Mouse (Mus musculus): ENCODE data around the gene Eps8l3. TPM values are rescaled to one million over a fixed set of nuclear protein-coding genes. Genes with fewer than 3 reads are reported as not detected.

Eps8l3 gene
- total and polyA plus RNA-seq, 2 experiments from 2014 or later, result not detected

DNA sequence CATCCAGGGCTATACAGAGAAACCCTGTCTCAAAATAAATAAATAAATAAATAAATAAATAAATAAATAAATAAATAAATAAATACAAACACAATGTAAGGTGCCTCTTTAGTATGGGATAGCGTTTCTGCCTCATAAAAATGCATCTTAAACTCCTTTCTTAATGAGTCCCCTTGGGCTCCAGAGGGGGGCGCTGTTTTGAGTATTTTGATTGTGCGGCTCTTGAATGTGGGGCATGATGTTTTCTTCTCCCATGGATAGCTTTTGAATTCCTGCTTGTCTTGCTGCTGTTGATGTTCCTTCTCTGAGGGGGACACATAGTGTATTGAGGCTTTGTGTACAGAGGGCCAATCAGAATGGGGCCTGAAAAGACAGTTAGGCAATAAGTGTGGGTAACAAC lies 40.1 kb downstream of the Eps8l3 start:
- H3K27ac ChIP-seq (ENCODE audit: low read depth), result no peak overlapping the region
- no peak overlapping the region for H3K4me2 ChIP-seq (ENCODE audit: low read depth, low read length)
- H3K9me3 ChIP-seq (replicated peaks; ENCODE audit: control insufficient read depth, low read length), result no peaks in the 10 kb centered on the region
- ATAC-seq (ENCODE audit: insufficient read depth, low read depth) (no peak), DNase-seq (ENCODE audit: low spot score) (no peak)
- WGBS, result 84% methylated on average over 3 of the region's 3 CpGs
- H3K4me3 ChIP-seq (ENCODE audit: low read depth, low read length), result no peak overlapping the region
- no peaks in the 10 kb centered on the region for H3K4me1 ChIP-seq (ENCODE audit: control insufficient read depth, insufficient read depth)
- no peak for TF ChIP-seq EP300 (IDR thresholded peaks at IDR 0.05; ENCODE audit: low read depth)
- 0 out of 2 replicates have a peak, but pooled peaks have one; percentile 17 for TF ChIP-seq CTCF (IDR thresholded peaks at IDR 0.05; ENCODE audit: low read depth)
- no peaks in the 10 kb centered on the region for H3K36me3 ChIP-seq (replicated peaks; ENCODE audit: control insufficient read depth, insufficient read depth, low read length)
- no peaks in the 10 kb centered on the region for H3K27me3 ChIP-seq (ENCODE audit: control insufficient read depth, insufficient read depth, low read length)
- H3K9ac ChIP-seq (replicated peaks; ENCODE audit: low read depth, low read length), result no peak overlapping the region

DNA sequence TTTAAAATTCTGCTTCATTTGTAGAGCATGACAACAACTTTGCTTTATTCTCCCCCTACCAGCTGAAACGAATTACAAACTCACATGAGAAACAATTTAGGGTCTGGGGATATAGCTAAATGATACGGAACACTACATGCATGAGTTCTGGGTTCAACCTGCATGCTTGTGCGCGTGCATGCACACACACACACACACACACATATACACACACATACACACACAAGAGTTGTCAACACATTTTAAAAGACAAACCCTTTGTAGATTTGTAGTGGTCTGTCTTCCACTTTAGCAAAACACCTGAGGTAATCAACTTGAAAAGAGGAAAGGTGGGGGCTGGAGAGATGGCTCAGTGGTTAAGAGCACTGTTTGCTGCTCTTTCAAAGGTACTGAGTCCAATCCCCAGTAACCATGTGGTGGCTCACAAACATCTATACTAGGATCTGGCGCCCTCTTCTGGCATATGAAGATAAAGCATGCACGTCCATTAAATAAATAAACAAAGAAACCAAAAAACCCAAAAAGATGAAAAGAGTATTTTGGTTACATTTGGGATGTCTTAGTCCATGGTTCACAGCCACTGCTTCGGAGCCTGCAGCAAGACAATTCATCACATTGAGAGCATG lies 40.9 kb downstream of the Eps8l3 start:
- DNase-seq (ENCODE audit: low spot score), result peak; percentile 59
- Histone ChIP-seq H3K36me3 (replicated peaks; ENCODE audit: control insufficient read depth, insufficient read depth, low read length) (no peaks in the 10 kb centered on the region), H3K27ac (ENCODE audit: low read depth) (no peak overlapping the region), H3K9ac (replicated peaks; ENCODE audit: low read depth, low read length) (no peak overlapping the region), H3K4me3 (ENCODE audit: low read depth, low read length) (no peak overlapping the region), H3K27me3 (ENCODE audit: control insufficient read depth, insufficient read depth, low read length) (no peaks in the 10 kb centered on the region), H3K4me1 (ENCODE audit: control insufficient read depth, insufficient read depth) (no peaks in the 10 kb centered on the region), H3K9me3 (replicated peaks; ENCODE audit: control insufficient read depth, low read length) (no peaks in the 10 kb centered on the region), H3K4me2 (ENCODE audit: low read depth, low read length) (no peak overlapping the region)
- no peak for TF ChIP-seq EP300 (IDR thresholded peaks at IDR 0.05; ENCODE audit: low read depth)
- peak; percentile 80 for TF ChIP-seq CTCF (IDR thresholded peaks at IDR 0.05; ENCODE audit: low read depth)
- ATAC-seq (ENCODE audit: insufficient read depth, low read depth), result no peak
- WGBS, result 57% methylated on average over 7 of the region's 7 CpGs

DNA sequence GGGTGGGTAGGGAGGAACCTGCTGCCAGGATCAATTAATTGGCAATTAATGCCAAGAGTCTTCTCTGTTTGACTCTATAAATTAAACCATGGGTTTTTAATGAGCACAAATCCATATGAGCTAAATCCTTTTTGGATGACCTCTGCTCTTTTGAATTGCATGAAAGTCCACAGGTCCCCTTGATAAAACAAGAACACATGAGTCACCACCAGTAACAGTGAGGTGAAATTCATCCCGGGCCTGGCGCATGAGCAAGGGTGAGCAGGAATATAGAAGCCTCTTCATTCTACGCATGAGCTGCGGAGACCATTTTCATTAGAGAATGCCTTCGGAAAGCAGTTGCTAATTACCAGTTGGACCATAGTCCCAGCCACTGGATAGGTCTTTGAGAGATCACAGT lies 43.3 kb downstream of the Eps8l3 start:
- Histone ChIP-seq H3K4me3 (ENCODE audit: low read depth, low read length) (no peak overlapping the region), H3K4me2 (ENCODE audit: low read depth, low read length) (no peak overlapping the region), H3K4me1 (ENCODE audit: control insufficient read depth, insufficient read depth) (no peaks in the 10 kb centered on the region; the same call in 1 of the 2 replicates), H3K9me3 (replicated peaks; ENCODE audit: control insufficient read depth, low read length) (no peaks in the 10 kb centered on the region), H3K36me3 (replicated peaks; ENCODE audit: control insufficient read depth, insufficient read depth, low read length) (no peaks in the 10 kb centered on the region), H3K27ac (ENCODE audit: low read depth) (no peak overlapping the region), H3K9ac (replicated peaks; ENCODE audit: low read depth, low read length) (no peak overlapping the region), H3K27me3 (ENCODE audit: control insufficient read depth, insufficient read depth, low read length) (no peaks in the 10 kb centered on the region)
- DNase-seq (ENCODE audit: low spot score) (no peak), ATAC-seq (ENCODE audit: insufficient read depth, low read depth) (no peak)
- TF ChIP-seq CTCF (IDR thresholded peaks at IDR 0.05; ENCODE audit: low read depth) (no peak), EP300 (IDR thresholded peaks at IDR 0.05; ENCODE audit: low read depth) (no peak)
- WGBS, result 90% methylated on average over 5 of the region's 5 CpGs

DNA sequence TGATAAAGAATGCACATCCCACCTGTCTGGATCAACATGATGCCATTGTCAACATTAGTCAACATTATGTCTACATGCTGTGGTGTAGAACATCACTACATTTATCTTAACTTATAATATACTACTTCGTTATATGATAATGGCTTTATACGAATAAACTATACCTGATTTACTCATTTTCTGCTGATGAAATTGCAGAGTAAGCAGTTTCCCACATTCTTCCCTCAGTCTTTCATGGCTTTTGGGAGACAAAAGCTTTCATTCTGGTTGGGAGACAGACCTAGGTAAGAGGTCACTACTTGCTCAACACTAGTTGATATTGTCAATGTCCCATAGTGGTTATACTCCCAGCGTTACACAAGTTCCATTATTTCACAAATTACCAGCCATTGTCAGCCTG lies 48.3 kb downstream of the Eps8l3 start:
- DNase-seq (ENCODE audit: low spot score), result no peak
- Histone ChIP-seq H3K9me3 (replicated peaks; ENCODE audit: control insufficient read depth, low read length) (no peaks in the 10 kb centered on the region), H3K27me3 (ENCODE audit: control insufficient read depth, insufficient read depth, low read length) (no peaks in the 10 kb centered on the region), H3K27ac (ENCODE audit: low read depth) (no peak overlapping the region), H3K4me1 (ENCODE audit: control insufficient read depth, insufficient read depth) (no peaks in the 10 kb centered on the region; the same call in 1 of the 2 replicates), H3K9ac (replicated peaks; ENCODE audit: low read depth, low read length) (no peak overlapping the region), H3K4me2 (ENCODE audit: low read depth, low read length) (no peak overlapping the region), H3K36me3 (replicated peaks; ENCODE audit: control insufficient read depth, insufficient read depth, low read length) (no peaks in the 10 kb centered on the region), H3K4me3 (ENCODE audit: low read depth, low read length) (no peak overlapping the region)
- 85% methylated on average over 3 of the region's 3 CpGs for WGBS
- TF ChIP-seq CTCF (IDR thresholded peaks at IDR 0.05; ENCODE audit: low read depth) (no peak), EP300 (IDR thresholded peaks at IDR 0.05; ENCODE audit: low read depth) (no peak)
- no peak for ATAC-seq (ENCODE audit: insufficient read depth, low read depth)

DNA sequence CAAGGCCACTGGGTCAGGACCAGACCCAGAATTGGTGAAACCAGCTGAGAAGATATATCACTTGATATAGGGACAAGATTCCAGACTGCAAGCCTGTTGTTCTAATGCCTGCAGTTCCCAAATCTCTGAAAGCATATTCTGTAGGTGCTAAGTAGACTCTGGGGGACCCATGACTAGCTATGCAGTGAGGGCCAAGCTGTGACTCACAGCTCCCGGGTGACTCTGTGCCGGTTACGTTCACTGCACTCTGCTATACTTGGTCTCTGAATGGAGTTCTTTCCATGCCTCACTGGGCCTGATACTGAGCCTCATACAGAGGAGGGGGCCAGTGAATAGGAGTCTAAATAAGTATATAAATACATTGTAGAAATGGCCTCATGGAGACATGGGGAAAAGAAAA lies 50.8 kb downstream of the Eps8l3 start:
- no peak for ATAC-seq (ENCODE audit: insufficient read depth, low read depth)

DNA sequence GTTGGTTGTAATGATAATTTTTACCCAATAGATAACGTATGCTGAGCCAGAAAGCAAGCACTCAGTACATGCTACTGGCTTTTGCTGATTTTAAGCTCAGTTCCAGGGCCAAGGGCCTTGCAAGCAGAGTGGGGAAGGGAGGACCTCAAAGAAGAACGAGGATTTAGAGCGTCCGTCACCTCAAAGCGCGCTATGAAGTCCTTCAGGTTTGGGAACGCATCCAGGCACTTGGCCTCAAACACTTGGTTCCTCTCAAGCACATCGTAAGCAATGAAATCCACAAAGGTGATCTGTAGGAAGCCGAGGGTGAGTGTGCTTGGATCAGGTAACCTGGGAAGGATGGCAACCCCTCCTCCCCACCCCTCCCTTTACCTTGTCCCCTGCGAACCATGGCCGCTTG lies 51.7 kb downstream of the Eps8l3 start:
- no peaks in the 10 kb centered on the region for H3K4me1 ChIP-seq (ENCODE audit: control insufficient read depth, insufficient read depth)
- TF ChIP-seq CTCF (IDR thresholded peaks at IDR 0.05; ENCODE audit: low read depth), result no peak
- TF ChIP-seq EP300 (IDR thresholded peaks at IDR 0.05; ENCODE audit: low read depth), result no peak
- WGBS, result 87% methylated on average over 11 of the region's 11 CpGs

More for the DNA sequence above, 50.8 kb downstream of the Eps8l3 start:
- no peaks in the 10 kb centered on the region for H3K9me3 ChIP-seq (replicated peaks; ENCODE audit: control insufficient read depth, low read length)
- TF ChIP-seq CTCF (IDR thresholded peaks at IDR 0.05; ENCODE audit: low read depth), result no peak
- TF ChIP-seq EP300 (IDR thresholded peaks at IDR 0.05; ENCODE audit: low read depth), result no peak
- H3K4me1 ChIP-seq (ENCODE audit: control insufficient read depth, insufficient read depth), result no peaks in the 10 kb centered on the region; the same call in 1 of the 2 replicates
- H3K9ac ChIP-seq (replicated peaks; ENCODE audit: low read depth, low read length), result no peak overlapping the region
- WGBS, result 66% methylated on average over 3 of the region's 3 CpGs
- no peak overlapping the region for H3K4me3 ChIP-seq (ENCODE audit: low read depth, low read length)
- H3K36me3 ChIP-seq (replicated peaks; ENCODE audit: control insufficient read depth, insufficient read depth, low read length), result no peaks in the 10 kb centered on the region
- no peak for DNase-seq (ENCODE audit: low spot score)
- no peak overlapping the region for H3K27ac ChIP-seq (ENCODE audit: low read depth)
- no peak overlapping the region for H3K4me2 ChIP-seq (ENCODE audit: low read depth, low read length)
- no peaks in the 10 kb centered on the region for H3K27me3 ChIP-seq (ENCODE audit: control insufficient read depth, insufficient read depth, low read length)

More for the DNA sequence above, 51.7 kb downstream of the Eps8l3 start:
- DNase-seq (ENCODE audit: low spot score) (no peak), ATAC-seq (ENCODE audit: insufficient read depth, low read depth) (no peak)
- Histone ChIP-seq H3K9me3 (replicated peaks; ENCODE audit: control insufficient read depth, low read length) (no peaks in the 10 kb centered on the region), H3K27ac (ENCODE audit: low read depth) (no peak overlapping the region), H3K4me3 (ENCODE audit: low read depth, low read length) (no peak overlapping the region), H3K27me3 (ENCODE audit: control insufficient read depth, insufficient read depth, low read length) (no peaks in the 10 kb centered on the region), H3K36me3 (replicated peaks; ENCODE audit: control insufficient read depth, insufficient read depth, low read length) (no peaks in the 10 kb centered on the region), H3K9ac (replicated peaks; ENCODE audit: low read depth, low read length) (no peak overlapping the region), H3K4me2 (ENCODE audit: low read depth, low read length) (no peak overlapping the region)

Measured in heart, postnatal 0 days (tissue).